Mouse (Mus musculus) neutrophil, adult 5-6 weeks (primary cell): ENCODE results near the gene Ccnk. TPM values are rescaled to one million over a fixed set of nuclear protein-coding genes. Genes with fewer than 3 reads are reported as not detected.

Experiments
- ATAC-seq: fragments of 151-379, 151-347 bp; 2 replicates; pipeline ENCODE4 v1.8.0; 2017; ENCODE audit warnings: mild to moderate bottlenecking, moderate TSS enrichment; ENCODE audit not compliant: insufficient number of reproducible peaks, poor library complexity, low FRiP score, severe bottlenecking; ENCODE audit errors: extremely low read depth
- total RNA-seq: library from RNA; stranded (forward); fragments of 200-1000 nt; gene quantifications from 2 replicates; pipeline ENCODE4 v1.2.3, GENCODE M21; 2017

Ccnk gene
- total RNA-seq, 1 experiment from 2014 or later, result 26.4 TPM

DNA sequence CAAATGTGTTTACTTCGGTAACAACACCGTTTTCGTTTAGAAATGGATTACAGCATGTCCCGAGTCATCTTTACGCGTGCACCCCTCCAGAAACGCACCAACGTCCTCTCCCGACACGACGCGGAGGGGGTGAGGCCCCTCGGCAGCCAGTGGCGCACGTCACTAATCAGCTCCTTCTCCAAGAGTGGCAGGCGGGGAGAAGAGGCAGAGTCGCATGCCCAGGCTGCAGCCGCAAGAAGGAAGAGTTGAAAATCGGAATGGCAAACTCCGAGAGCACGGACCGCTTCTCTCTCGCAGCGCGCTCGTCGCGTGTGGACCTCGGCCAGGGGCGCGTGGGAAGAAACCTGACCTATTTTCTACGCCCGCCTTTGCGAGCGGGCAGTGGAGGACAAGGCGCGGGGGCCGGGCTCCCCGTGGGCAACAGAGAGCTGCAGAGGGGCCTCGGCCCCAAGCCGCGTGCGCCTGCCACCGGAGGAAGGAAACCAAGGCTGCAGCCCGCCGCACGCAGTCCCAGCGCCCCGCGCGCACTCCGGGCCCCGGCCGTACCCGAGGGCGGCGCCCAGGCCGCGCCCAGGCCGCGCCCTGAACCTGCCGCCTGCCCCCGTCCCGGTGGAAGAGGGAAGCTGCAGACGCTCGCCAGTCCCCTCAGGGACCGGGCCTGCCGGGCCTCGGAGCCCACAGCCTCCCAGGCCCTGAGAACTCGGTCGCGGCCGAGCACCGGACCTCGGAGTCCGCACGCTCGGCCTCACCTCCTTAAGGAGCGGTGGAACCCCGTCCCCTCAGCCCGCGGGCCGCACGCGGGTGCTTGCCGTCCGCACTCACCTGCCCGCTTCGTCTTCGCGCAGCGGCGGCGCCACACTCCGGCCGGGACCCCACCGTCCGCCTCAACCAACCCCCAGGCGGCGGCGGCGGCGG, 791 bp upstream of the Ccnk start:
- ATAC-seq, result no peak

DNA sequence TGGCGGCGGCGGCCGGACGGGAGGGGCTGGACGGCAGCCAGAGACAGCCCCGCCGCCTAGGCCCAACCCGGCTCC, 296 bp upstream of the Ccnk start, which contains the start of gene Setd3:
Setd3 (minus strand) TSS at position 69 of the 75 bp plus-strand sequence.
- ATAC-seq, result no peak

DNA sequence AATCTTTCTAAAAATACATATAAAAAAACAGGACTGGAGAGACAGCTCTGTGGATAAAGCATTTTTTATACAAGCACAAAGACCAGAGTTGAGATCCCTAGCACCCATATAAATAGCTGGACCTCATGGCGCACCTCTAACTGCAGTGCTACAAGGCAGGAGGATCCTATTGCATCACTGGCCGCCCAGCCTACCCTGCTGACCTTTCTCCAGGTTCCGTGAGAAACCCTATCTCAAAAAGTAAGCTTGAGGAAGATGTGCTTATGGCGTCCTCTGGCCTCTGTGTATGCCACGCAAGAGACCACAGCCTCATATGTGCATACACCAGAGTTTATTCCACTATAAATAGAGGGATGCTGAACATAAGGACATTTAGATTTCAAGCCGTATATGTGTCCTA, 2.3 kb downstream of the Ccnk start:
- no peak for ATAC-seq

DNA sequence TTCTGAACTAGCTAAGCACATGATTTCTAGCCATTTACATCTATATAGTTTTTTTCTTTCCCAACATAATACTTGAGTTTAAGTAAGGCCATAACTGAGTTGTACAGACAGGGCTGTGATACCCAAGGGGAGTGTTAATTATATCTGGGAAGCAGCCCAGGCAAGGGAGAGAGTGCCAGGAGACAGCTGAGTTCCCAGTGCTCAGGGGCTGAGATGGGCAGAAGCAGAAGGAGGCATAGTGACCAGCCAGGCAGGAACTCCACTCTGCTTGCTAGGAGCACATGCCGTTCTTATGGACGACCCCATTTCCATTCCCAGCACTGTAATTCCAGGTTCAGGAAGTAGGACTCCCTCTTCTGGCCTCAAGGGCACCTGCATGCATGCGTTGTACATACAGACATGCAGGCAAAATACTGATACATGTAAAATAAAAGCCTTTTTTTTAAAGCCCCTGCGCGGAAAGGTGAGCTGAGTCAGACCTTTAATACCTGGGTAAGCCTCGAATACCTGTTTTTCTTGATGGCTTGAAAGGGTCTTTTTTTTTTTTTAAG, 8.2 kb downstream of the Ccnk start:
- ATAC-seq, result no peak

DNA sequence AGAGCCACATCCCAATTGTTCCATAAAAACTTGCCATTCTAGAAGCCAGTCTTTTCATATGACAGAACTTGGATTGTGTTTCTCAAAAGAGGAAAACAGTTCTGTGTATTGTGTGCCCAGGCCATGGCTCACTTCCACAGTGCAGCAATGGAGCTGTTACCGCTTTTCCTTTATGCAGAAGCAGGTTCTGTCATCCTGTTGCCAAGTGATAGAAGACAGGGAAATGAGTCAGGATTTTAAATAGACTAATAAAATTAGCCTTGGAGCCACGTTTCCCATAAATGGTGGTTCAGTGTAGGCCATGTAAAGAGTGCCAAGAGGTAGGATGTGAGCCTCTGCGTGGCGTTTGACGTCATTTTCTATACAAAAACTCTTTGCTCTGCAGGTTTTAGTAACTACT, 14.5 kb downstream of the Ccnk start:
- ATAC-seq, result no peak

DNA sequence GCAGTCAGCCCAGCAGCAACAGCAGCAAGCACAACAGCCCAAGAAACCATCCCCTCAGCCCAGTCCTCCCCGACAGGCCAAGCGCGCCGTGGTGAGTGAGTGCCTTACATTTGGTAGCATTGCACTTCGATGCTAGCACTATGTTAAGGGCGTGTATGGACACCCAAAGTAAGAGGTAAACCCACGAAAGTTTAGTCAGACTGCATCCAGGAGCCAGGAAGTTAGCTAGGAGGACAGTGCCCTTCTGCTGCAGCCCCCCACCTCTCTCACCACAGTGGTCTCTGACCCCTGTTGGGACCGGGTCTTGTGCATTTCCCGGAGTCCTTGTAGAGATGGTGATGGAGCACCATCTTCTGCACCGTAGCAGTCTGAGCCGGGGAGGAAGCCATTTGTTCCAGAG, 16.4 kb downstream of the Ccnk start:
- no peak for ATAC-seq

DNA sequence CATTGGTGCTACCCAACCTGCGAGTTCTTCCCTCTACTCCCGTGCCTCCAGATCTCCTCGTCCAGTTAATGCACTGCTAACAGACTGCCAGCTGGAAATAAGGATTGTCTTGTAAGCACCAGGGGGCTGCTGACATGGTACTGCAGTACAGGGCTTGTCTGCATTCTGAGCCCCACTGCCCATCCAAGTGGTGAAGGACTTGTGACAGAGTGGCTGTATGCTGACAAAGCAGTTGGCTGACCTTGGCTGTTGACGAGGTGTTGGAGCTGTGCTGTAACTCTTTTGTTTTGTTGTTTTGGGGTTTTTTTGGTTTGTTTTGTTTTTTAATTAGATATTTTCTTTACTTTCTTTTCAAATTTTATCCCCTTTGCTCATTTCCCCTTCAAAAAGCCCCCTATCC, 19.1 kb downstream of the Ccnk start:
- ATAC-seq, result no peak

DNA sequence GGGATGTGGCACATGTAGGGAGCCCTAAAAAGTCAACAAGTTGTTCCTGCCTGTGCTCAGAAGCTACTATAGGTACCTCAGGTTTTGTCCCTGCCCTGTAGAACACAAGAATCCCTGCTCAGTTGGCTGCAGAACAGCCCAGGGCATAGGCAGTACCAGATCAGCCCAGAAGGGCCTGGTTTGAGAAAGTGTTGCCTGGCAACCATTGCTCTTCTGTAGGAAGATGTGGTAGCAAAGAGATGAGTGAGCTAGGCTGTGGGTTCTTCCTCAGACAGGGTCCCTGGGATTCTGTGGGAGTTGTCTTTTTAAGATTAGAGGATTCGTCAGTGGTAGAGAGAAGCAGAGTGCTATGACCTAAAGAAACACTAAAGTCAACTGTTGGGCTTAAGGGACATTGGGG, 20.7 kb downstream of the Ccnk start:
- ATAC-seq, result no peak

DNA sequence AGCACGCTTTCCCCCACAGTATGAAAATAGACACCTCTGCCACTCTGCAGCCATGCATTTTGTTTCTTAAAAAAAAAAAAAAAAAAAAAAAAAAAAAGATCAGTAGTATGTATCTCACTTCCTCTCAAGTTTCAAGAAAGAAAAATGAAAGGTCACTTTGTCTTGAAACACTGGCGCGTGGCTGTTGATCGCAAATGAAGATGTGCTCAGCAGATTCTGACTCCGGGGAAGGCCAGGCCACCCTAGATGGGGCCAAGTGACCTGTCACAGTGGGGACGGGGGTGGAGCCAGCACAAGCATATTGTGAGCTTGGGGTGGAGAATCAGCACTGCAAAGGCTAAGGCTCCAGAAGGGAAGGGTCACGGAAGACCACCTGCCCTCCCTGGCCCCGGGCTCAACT, 24.5 kb downstream of the Ccnk start:
- ATAC-seq, result no peak

DNA sequence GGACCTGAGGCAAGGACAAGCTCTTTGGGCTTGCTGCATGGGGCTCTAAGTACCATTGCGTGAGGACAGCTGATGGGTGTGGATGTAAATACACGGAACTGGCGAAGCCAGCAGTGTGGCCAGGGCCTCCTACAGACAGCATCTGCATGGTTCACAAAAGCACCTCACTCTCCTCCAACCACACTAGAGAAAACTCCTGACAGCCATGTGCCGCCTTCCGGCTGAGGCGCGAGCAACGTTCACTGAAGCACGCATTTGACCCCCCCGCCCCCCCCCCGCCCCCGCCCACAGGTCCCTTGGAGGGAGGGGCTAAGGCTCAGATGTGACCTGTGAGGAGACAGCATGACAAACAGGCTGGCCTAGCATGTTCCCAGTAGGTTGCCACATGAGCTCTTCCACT, 25.6 kb downstream of the Ccnk start:
- ATAC-seq, result no peak

DNA sequence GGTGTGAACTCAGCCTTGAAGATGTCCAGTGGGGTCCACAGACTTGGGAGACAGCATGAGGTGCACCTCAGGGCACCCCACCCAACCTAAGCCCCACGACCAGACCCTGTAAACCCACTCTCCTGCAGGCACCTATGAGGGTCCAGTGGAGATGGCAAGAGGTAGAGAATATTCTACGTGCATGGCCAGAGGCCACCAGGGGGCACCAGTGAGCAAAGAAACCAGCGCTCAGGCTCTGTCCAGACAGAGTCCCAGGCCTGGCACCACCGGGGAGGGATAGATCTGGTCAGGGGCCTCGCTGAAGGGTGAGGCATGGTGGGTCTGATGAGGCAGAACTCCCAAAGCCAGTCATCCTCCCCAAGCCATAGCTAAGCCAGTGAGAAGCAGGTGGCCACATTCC, 27.3 kb downstream of the Ccnk start:
- peak; percentile 27; the same call in 1 of the 2 replicates for ATAC-seq

DNA sequence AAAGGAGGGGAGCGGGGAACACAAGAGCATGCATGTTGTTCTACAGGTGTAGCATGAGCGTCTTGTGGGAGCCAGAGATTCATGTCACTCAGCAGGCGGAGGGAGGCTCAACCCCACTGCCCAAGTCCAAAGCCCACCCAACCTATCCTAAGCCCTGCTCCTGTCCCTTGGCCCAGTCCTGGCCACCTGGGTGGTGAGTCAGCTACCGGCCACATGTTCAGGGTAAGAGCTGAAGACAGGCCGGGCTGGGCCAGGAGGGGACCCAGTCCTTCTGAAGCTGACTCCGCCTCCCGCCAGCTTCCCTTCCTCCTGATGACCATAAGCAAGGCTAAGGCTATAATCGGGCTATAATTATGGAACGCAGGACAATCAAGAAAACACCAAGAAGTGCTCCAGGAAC, 28.8 kb downstream of the Ccnk start:
- no peak for ATAC-seq

DNA sequence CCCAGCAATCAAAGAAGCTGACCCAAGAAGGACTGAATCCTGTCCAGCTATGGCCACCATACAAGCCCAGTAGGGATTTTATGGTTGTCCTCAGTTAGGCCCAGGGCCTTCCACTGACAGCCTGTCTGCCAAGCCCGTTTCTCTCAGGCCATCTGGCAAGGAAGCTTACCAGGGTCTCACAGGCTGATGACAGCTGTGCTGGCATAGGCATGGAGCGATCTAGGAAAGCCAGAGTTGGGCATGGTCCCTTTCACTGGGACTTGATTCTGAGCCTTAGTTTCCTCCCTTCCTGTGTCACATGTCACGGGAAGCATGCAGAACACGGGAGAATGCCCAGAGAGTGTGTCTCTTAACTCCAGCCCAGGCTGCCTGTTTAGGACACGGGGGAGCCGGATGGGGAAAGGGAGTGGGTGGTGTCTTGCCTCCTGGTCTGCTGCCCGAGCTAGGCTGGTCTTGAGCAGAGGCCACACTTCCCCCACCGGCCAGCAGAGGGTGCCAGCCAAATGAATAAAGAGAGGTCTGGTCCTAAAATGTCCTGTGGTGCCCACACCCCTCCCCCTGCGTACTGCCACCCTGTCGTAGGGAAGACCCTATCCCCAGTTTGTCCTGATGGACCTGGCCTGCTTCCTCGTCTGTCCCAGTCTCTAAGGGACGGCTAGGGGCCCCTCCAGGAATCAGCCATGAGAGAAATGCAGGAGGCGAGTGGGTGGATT, 29.5 kb downstream of the Ccnk start:
- ATAC-seq, result peak; percentile 24; the same call in 1 of the 2 replicates

DNA sequence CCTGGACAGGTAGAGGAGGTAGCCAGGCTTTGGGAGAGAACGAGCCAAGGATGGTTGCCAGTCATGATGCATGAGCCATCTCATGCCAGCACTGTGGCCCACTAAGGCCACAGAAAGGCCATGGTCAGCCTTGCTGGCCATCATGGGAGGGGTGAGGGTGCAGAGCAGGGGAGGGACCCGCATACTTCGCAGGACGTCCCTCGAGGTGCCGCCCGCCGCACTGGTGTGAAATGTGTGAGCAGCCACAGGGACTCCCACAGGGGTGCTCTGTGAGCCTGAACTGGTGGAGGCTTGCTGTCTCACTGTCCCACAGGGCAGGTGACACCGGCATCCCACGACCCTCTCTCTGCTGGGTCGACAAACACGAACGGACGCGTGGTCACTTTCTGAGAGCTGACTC, 31.2 kb downstream of the Ccnk start:
- ATAC-seq, result no peak

DNA sequence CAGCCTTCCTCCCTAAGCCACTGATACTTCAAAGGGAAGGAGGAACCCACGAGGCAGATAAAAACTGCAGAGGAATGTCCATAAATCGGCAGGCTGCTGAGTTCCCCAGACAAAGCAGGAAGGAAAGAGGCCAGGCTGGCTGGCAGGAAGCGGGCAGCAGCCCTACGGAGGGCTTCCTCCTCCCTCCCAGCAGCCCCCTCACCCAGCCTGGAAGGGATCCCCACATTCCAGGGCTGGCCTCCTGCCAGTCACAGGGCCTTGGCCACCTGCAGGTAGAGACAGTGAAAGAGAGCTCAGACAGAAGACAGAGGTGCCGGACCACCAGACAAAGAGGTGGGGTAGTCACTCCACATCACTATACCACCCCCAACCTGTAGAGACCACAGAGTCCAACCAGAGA, 32.7 kb downstream of the Ccnk start:
- no peak for ATAC-seq

DNA sequence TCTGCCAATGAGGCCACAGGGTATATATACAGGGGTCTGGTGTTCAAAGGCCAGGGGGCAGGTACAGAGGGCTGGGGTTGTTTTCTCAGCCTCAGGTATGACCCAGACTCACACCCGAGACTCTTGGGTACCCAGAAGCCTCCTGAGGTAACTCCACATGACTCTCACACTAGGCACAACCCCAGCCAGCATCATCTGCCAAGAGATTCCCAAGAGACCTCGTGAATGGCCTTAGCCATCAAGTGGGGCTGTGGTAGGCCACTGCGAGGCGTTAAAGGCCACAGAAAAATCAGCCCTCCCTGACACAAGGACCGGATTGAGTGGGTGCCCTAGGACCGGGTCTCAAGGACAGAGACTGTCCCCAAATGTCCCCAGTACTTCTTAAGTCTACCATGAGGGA, 33.1 kb downstream of the Ccnk start:
- ATAC-seq, result no peak

DNA sequence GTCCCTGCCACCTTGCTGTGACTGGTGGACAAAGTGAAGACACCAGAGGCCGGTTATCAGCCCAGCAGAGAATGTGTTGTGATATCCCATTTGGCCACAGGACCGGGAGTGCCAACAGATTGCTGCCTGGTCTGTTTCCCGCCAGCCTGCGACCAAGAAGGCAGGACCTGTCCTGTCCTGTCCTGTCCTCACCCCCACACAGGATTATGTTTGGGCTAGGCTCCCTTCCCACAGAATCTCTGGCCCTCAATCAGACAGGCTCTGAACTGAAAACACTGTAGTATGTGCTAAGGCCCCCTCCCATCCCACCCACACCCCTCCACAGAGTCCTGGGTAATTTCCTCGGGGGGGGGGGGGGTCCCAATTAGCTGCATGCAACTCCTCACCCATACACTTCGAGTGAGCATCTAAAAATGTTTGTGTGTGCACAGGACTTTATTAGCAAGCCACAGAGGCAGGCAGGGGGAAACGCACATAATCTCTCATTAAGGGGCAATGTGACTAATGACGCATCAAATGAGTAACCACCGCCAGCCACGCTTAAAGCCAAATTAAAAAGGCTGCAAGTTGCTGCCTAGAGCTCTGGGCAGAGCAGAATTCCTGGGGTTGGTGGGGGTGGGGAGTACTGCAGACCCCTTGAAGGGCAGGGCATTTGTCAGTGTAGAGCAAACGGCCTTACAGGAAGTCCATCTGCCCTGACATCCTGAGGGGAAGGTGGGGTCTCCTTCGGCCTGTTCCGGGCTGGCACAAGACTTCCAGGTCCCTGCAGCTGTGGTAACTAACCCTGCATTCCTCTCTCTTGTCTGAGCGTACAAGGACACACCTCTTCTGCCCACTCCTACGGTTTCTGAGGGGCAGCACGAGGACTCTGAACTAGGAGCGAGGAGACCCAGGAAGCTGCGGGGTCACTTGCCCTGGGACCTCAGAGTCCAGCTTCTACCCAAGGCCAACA, 34.0 kb downstream of the Ccnk start:
- ATAC-seq, result no peak

DNA sequence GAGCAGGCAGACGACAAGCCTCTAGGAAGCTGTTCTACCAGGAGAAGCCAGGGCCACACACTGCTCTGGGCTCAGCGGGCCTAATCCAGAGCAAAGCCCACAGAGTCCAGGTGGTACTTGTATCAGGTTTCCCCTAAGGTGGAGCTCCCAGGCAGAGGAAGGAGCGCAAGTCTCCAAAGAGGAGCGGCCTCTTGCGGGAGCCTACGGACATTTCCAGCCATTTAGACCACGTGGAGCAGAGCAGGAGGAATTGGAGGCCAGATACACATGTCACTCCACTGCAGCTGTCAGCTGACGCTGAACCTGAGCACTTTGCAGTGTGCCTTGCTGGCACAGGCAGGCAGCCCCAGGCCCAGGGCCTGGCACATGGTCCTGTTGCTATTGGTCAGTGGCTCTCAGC, 35.7 kb downstream of the Ccnk start:
- ATAC-seq, result no peak

DNA sequence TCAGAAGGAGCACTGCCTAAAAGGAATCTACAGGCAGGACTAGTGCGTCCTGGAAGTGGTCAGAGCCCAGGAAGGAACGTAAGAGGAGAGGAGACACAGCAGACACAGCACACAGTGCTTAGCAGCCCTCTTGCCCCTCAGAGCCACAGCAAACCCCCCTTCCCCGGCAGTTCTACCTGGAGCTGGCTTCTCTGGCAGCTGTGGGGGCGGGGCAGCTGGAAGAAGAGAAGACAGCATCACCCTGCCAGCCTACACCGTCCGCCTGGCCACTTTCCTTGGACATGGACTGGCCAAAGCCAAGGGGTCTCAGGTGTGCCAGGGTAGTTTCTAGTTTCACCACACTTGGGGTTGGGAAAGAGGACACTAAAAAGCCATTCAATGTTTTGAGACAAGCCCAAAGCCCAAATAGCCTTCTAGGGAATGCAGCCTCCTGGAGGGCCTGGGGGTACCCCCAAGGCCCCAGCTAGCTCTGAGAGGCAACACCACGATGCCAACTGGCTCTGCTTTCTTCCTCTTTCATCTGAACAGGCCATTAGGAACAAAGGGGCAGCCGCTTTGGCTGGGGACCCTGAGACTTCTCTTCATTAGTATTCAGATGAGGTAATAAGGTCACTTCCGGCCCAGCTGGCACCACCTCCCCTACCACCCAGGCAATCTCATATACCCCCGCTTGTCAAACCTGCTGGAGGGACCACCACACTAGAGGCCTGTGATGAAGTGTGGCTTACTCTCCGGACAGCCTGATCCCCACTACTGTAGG, 37.4 kb downstream of the Ccnk start:
- ATAC-seq, result no peak
